ENCODE assay signal across 7 mouse cellular contexts in the genomic region with DNA sequence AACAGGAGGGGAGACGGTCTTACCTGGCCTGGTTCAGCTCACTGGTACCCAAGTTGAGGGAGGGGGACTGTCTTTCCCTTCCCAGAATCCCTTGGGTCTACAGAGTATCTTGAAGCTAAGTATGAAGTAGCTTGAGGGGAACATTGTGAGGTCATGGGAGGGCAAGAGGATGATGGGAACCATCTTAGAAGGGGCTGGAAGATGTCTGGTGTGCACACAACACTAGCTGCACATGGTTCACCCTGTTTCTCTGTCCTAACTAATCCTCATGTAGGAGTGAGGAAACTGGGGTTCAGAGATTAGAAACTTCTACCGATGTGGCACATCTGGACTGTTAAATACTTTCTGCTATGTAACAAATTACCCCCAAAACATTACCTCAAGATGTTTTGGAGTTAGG. TPM values are rescaled to one million over a fixed set of nuclear protein-coding genes. Genes with fewer than 3 reads are reported as not detected.
DNase-seq lines count a peak whose midpoint lies in the region; ATAC-seq and TF ChIP-seq lines count a peak whose summit lies in the region.

A gene (minus strand): TSS at position 101 of the 400 bp plus-strand sequence.

- H3K4me1 ChIP-seq in forebrain, embryonic 11.5 days (replicated peaks; ENCODE audit: control insufficient read depth, insufficient read depth, low read length) = no peaks in the 10 kb centered on the region; the same call in none of the 2 replicates
- peaks cover 28% of the 10 kb centered on the region for H3K4me1 ChIP-seq in liver, embryonic 12.5 days
- H3K4me1 ChIP-seq in stomach, postnatal 0 days (replicated peaks; ENCODE audit: control insufficient read depth, insufficient read depth) = no peaks in the 10 kb centered on the region

- peak within 1 kb of the TSS; percentile 26 for H3K4me3 ChIP-seq in forebrain, embryonic 11.5 days (ENCODE audit: low read depth, low read length)
- H3K4me3 ChIP-seq in liver, embryonic 12.5 days = peak within 1 kb of the TSS; percentile 54
- peak within 1 kb of the TSS; percentile 39 for H3K4me3 ChIP-seq in stomach, postnatal 0 days (ENCODE audit: low read depth, low read length)

- TF ChIP-seq EP300 in stomach, postnatal 0 days (optimal IDR thresholded peaks at IDR 0.05) = no peak

- H3K27ac ChIP-seq in forebrain, embryonic 11.5 days (ENCODE audit: low read depth, low read length) = no peak within 1 kb of the TSS
- peak within 1 kb of the TSS; percentile 84 for H3K27ac ChIP-seq in liver, embryonic 12.5 days
- 0 out of 2 replicates have a peak within 1 kb of the TSS, but pooled peaks have one; percentile 24 for H3K27ac ChIP-seq in stomach, postnatal 0 days (replicated peaks)

- no peak for TF ChIP-seq CTCF in stomach, postnatal 0 days (IDR thresholded peaks at IDR 0.05; ENCODE audit: low read depth)

- H3K36me3 ChIP-seq in forebrain, embryonic 11.5 days (ENCODE audit: control insufficient read depth, insufficient read depth, low read length) = no peaks in the 10 kb centered on the region
- peaks cover 4% of the 10 kb centered on the region; the same call in 1 of the 2 replicates for H3K36me3 ChIP-seq in liver, embryonic 12.5 days
- H3K36me3 ChIP-seq in stomach, postnatal 0 days (ENCODE audit: control insufficient read depth, insufficient read depth, low read length) = no peaks in the 10 kb centered on the region; the same call in 1 of the 2 replicates

- peak within 1 kb of the TSS; percentile 55 for H3K4me2 ChIP-seq in forebrain, embryonic 11.5 days (ENCODE audit: low read depth, low read length, severe bottlenecking)
- peak within 1 kb of the TSS; percentile 89 for H3K4me2 ChIP-seq in liver, embryonic 12.5 days
- peak within 1 kb of the TSS; percentile 79 for H3K4me2 ChIP-seq in stomach, postnatal 0 days (replicated peaks; ENCODE audit: low read depth)

- H3K9me3 ChIP-seq in forebrain, embryonic 11.5 days (ENCODE audit: control insufficient read depth, low read length) = no peaks in the 10 kb centered on the region
- no peaks in the 10 kb centered on the region for H3K9me3 ChIP-seq in liver, embryonic 12.5 days (replicated peaks)
- no peaks in the 10 kb centered on the region for H3K9me3 ChIP-seq in stomach, postnatal 0 days (ENCODE audit: control insufficient read depth, low read length)

- no peak for DNase-seq in thymus, postnatal 0 days (ENCODE audit: low spot score)
- no peak for DNase-seq in thymus, postnatal 25 days
- DNase-seq in forebrain, embryonic 11.5 days (ENCODE audit: low spot score) = no peak
- no peak for DNase-seq in stomach, postnatal 0 days (ENCODE audit: low spot score)
- DNase-seq in cerebellum, postnatal 25 days = no peak

- WGBS in forebrain, embryonic 11.5 days = 85% methylated on average over 2 of the region's 2 CpGs
- 75% methylated on average over 2 of the region's 2 CpGs for WGBS in liver, embryonic 12.5 days (ENCODE audit: insufficient replicate concordance)
- 80% methylated on average over 2 of the region's 2 CpGs for WGBS in stomach, postnatal 0 days

- H3K9ac ChIP-seq in forebrain, embryonic 11.5 days (ENCODE audit: low read length) = peak within 1 kb of the TSS; percentile 32
- H3K9ac ChIP-seq in liver, embryonic 12.5 days = peak within 1 kb of the TSS; percentile 67
- H3K9ac ChIP-seq in stomach, postnatal 0 days (ENCODE audit: low read length) = peak within 1 kb of the TSS; percentile 55

- no peak for ATAC-seq in forebrain, embryonic 11.5 days (replicated peaks; ENCODE audit: low FRiP score)
- ATAC-seq in hematopoietic stem cell, adult 5-6 weeks (replicated peaks in 1 of 2; ENCODE audit: insufficient read depth in 1 of 2, low FRiP score in 2 of 2, low TSS enrichment in 1 of 2, low read depth in 1 of 2, poor library complexity in 2 of 2, severe bottlenecking in 2 of 2) = no peak
- ATAC-seq in liver, embryonic 12.5 days = no peak
- ATAC-seq in stomach, postnatal 0 days (ENCODE audit: low FRiP score, low TSS enrichment) = no peak

- H3K27me3 ChIP-seq in forebrain, embryonic 11.5 days (ENCODE audit: control insufficient read depth, insufficient read depth, low read length) = no peaks in the 10 kb centered on the region
- no peaks in the 10 kb centered on the region for H3K27me3 ChIP-seq in liver, embryonic 12.5 days (replicated peaks)
- no peaks in the 10 kb centered on the region for H3K27me3 ChIP-seq in stomach, postnatal 0 days (ENCODE audit: control insufficient read depth, insufficient read depth, low read length)

RNA-seq across cellular contexts. Expression of the gene that starts here (rescaled TPM):
- polyA plus RNA-seq in thymus, postnatal 0 days (2015; fragmentation: Nextera tagmentation; extraction: Ambion mirVana) = 48.3 and 62.0 TPM in 2 replicates
- polyA plus RNA-seq in forebrain, embryonic 11.5 days (2014; fragmentation: Nextera tagmentation; extraction: Ambion mirVana) = 46.6 and 47.5 TPM in 2 replicates
- 42.8 and 49.0 TPM in 2 replicates for total RNA-seq in hematopoietic stem cell, adult 5-6 weeks (2017)
- polyA plus RNA-seq in liver, embryonic 12.5 days (2016; fragmentation: Nextera tagmentation; extraction: Ambion mirVana) = 31.4 and 34.9 TPM in 2 replicates
- polyA plus RNA-seq in stomach, postnatal 0 days (2015; fragmentation: Nextera tagmentation; extraction: Ambion mirVana) = 26.7 and 28.0 TPM in 2 replicates
